Mouse (Mus musculus) lung, postnatal 0 days (tissue): ENCODE measurements around the gene Gm28047. TPM values are rescaled to one million over a fixed set of nuclear protein-coding genes. Genes with fewer than 3 reads are reported as not detected.
A peak's percentile ranks its signal among the peaks of the same experiment; 100 is the strongest.

ENCODE experiments used
- ATAC-seq: fragments of 200-750 bp; cut with Nextera tagmentation; 2 replicates; pipeline ENCODE4 v1.8.0; 2017; ENCODE audit warnings: moderate library complexity
- DNase-seq: peaks from one replicate; pipeline ENCODE4 v3.0.0-alpha.2; 2016; ENCODE audit warnings: low spot score
- H3K27ac ChIP-seq: fragments of 300-500 bp; sonication (generic); 2 replicates; pipeline ENCODE4 v1.5.1; 2014; ENCODE audit warnings: antibody characterized with exemption, mild to moderate bottlenecking, low read length, mixed read lengths
- H3K27me3 ChIP-seq: fragments of 300-500 bp; sonication (generic); replicated peaks from 2 replicates; pipeline ENCODE4 v1.6.1; 2014; ENCODE audit warnings: low read length, mixed read lengths; ENCODE audit not compliant: insufficient read depth
- H3K36me3 ChIP-seq: fragments of 300-500 bp; sonication (generic); 2 replicates; pipeline ENCODE4 v1.6.1; 2014; ENCODE audit warnings: low read length, mixed read lengths; ENCODE audit not compliant: insufficient read depth
- H3K4me1 ChIP-seq: fragments of 300-500 bp; sonication (generic); 2 replicates; pipeline ENCODE4 v1.6.1; 2014; ENCODE audit warnings: antibody characterized with exemption, low read depth, low read length, mixed read lengths; ENCODE audit not compliant: insufficient read depth
- H3K4me2 ChIP-seq: fragments of 300-500 bp; sonication (generic); replicated peaks from 2 replicates; pipeline ENCODE4 v1.6.1; 2014; ENCODE audit warnings: low read depth, mild to moderate bottlenecking, low read length, moderate library complexity, mixed read lengths
- H3K4me3 ChIP-seq: fragments of 300-500 bp; sonication (generic); 2 replicates; pipeline ENCODE4 v1.5.1; 2014; ENCODE audit warnings: low read depth, low read length
- H3K9ac ChIP-seq: fragments of 300-500 bp; sonication (generic); replicated peaks from 2 replicates; pipeline ENCODE4 v1.6.1; 2014; ENCODE audit warnings: low read depth, mild to moderate bottlenecking
- H3K9me3 ChIP-seq: fragments of 300-500 bp; sonication (generic); 2 replicates; pipeline ENCODE4 v1.6.1; 2016; ENCODE audit warnings: low read length, mixed read lengths
- CTCF ChIP-seq: IDR thresholded peaks from 2 replicates; pipeline ENCODE4 v1.5.1; 2016; ENCODE audit warnings: antibody characterized with exemption, mild to moderate bottlenecking
- EP300 ChIP-seq: IDR thresholded peaks from 2 replicates; pipeline ENCODE4 v1.6.1; 2016; ENCODE audit warnings: antibody characterized with exemption, mild to moderate bottlenecking, control low read depth
- WGBS: fragments of 180-500 bp; shearing (Covaris S2); extraction: QIAGEN DNeasy Blood & Tissue Kit; methylation state at CpG from one replicate; pipeline ENCODE4 v1.1.7; 2014; 5-methylcytosine and 5-hydroxymethylcytosine counted together
- polyA plus RNA-seq: library from polyadenylated mRNA; unstranded; fragments of >200 nt; fragmentation: Nextera tagmentation; extraction: Ambion mirVana; gene quantifications from 2 replicates; pipeline ENCODE4 v1.2.1, GENCODE M21; 2015

Gene Gm28047
- polyA plus RNA-seq, 1 experiment from 2014 or later = not detected

- ATAC-seq (no peak), DNase-seq (no peak)
- Histone ChIP-seq H3K27ac (no peak overlapping the region), H3K4me1 (no peaks in the 10 kb centered on the region; the same call in 1 of the 2 replicates), H3K27me3 (no peaks in the 10 kb centered on the region), H3K4me2 (no peak overlapping the region), H3K36me3 (peaks cover 8% of the 10 kb centered on the region; the same call in 1 of the 2 replicates), H3K9me3 (no peaks in the 10 kb centered on the region), H3K4me3 (no peak overlapping the region), H3K9ac (no peak overlapping the region)
- 76% methylated on average over 3 of the region's 3 CpGs for WGBS
- TF ChIP-seq CTCF (no peak), EP300 (no peak)
These were observed 116.5 kb downstream of the Gm28047 start for GRCm38 (mm10) chr15:102508336-102508735.

- Histone ChIP-seq H3K9ac (no peak overlapping the region), H3K27me3 (no peaks in the 10 kb centered on the region), H3K36me3 (peaks cover 16% of the 10 kb centered on the region; the same call in 1 of the 2 replicates), H3K4me3 (no peak overlapping the region), H3K4me2 (no peak overlapping the region), H3K27ac (no peak overlapping the region), H3K9me3 (no peaks in the 10 kb centered on the region), H3K4me1 (no peaks in the 10 kb centered on the region; the same call in 1 of the 2 replicates)
- ATAC-seq (no peak), DNase-seq (no peak)
- TF ChIP-seq CTCF (no peak), EP300 (no peak)
These were observed 117.3 kb downstream of the Gm28047 start for GRCm38 (mm10) chr15:102507561-102507960.

GRCm38 (mm10) chr15:102506864-102507263, 118.0 kb downstream of the Gm28047 start:
- no peaks in the 10 kb centered on the region; the same call in 1 of the 2 replicates for H3K4me1 ChIP-seq

GRCm38 (mm10) chr15:102506464-102506830, 118.4 kb downstream of the Gm28047 start:
- ATAC-seq = no peak
- H3K27ac ChIP-seq = no peak overlapping the region
- no peak for DNase-seq
- H3K4me2 ChIP-seq = no peak overlapping the region
- H3K4me1 ChIP-seq = no peaks in the 10 kb centered on the region; the same call in 1 of the 2 replicates
- H3K27me3 ChIP-seq = no peaks in the 10 kb centered on the region
- WGBS = 3% methylated on average over 2 of the region's 2 CpGs
- H3K9me3 ChIP-seq = no peaks in the 10 kb centered on the region
- H3K9ac ChIP-seq = no peak overlapping the region
- peaks cover 18% of the 10 kb centered on the region; the same call in 1 of the 2 replicates for H3K36me3 ChIP-seq
- H3K4me3 ChIP-seq = no peak overlapping the region
- no peak for TF ChIP-seq EP300
- no peak for TF ChIP-seq CTCF

More at GRCm38 (mm10) chr15:102506864-102507263, 118.0 kb downstream of the Gm28047 start:
- peaks cover 17% of the 10 kb centered on the region; the same call in 1 of the 2 replicates for H3K36me3 ChIP-seq
- H3K4me3 ChIP-seq = no peak overlapping the region
- WGBS = 84% methylated on average over 1 of the region's 1 CpGs
- no peak overlapping the region for H3K27ac ChIP-seq
- DNase-seq = no peak
- ATAC-seq = no peak
- H3K9me3 ChIP-seq = no peaks in the 10 kb centered on the region
- H3K9ac ChIP-seq = no peak overlapping the region
- TF ChIP-seq CTCF (no peak), EP300 (no peak)
- no peak overlapping the region for H3K4me2 ChIP-seq
- H3K27me3 ChIP-seq = no peaks in the 10 kb centered on the region

GRCm38 (mm10) chr15:102505770-102506463, 119.0 kb downstream of the Gm28047 start:
- Histone ChIP-seq H3K36me3 (peaks cover 23% of the 10 kb centered on the region), H3K27me3 (no peaks in the 10 kb centered on the region), H3K4me2 (no peak overlapping the region), H3K27ac (no peak overlapping the region), H3K9me3 (no peaks in the 10 kb centered on the region), H3K4me3 (no peak overlapping the region), H3K4me1 (no peaks in the 10 kb centered on the region; the same call in 1 of the 2 replicates), H3K9ac (no peak overlapping the region)
- 49% methylated on average over 9 of the region's 9 CpGs for WGBS
- peak; percentile 31; the same call in 1 of the 2 replicates for ATAC-seq
- no peak for TF ChIP-seq EP300
- no peak for TF ChIP-seq CTCF
- peak; percentile 50 for DNase-seq

GRCm38 (mm10) chr15:102505073-102505769, 119.6 kb downstream of the Gm28047 start:
- peaks cover 30% of the 10 kb centered on the region for H3K36me3 ChIP-seq
- ATAC-seq (no peak), DNase-seq (no peak)
- H3K9me3 ChIP-seq = no peaks in the 10 kb centered on the region
- no peak overlapping the region for H3K27ac ChIP-seq
- H3K9ac ChIP-seq = no peak overlapping the region
- H3K4me2 ChIP-seq = no peak overlapping the region
- WGBS = 48% methylated on average over 12 of the region's 12 CpGs
- H3K4me1 ChIP-seq = no peaks in the 10 kb centered on the region; the same call in 1 of the 2 replicates
- no peaks in the 10 kb centered on the region for H3K27me3 ChIP-seq
- TF ChIP-seq CTCF (peak; percentile 9; the same call in 1 of the 2 replicates), EP300 (no peak)
- no peak overlapping the region for H3K4me3 ChIP-seq
